Mouse (Mus musculus) kidney, postnatal 0 days (tissue): ENCODE data around the gene Gm20388. TPM values are rescaled to one million over a fixed set of nuclear protein-coding genes. Genes with fewer than 3 reads are reported as not detected.
A peak's percentile ranks its signal among the peaks of the same experiment; 100 is the strongest.

Source experiments
- ATAC-seq: fragments of 200-750 bp; cut with Nextera tagmentation; replicated peaks from 2 replicates; pipeline ENCODE4 v1.8.0; 2017; ENCODE audit warnings: low read depth, moderate number of reproducible peaks, moderate TSS enrichment, moderate library complexity; ENCODE audit not compliant: low FRiP score
- DNase-seq: peaks from one replicate; pipeline ENCODE4 v3.0.0-alpha.2; 2016; ENCODE audit warnings: low spot score
- H3K27ac ChIP-seq: fragments of 300-500 bp; sonication (generic); 2 replicates; pipeline ENCODE4 v1.5.1; 2014; ENCODE audit warnings: mild to moderate bottlenecking
- H3K27me3 ChIP-seq: fragments of 300-500 bp; sonication (generic); 2 replicates; pipeline ENCODE4 v1.6.1; 2014; ENCODE audit warnings: low read length, mixed read lengths; ENCODE audit not compliant: insufficient read depth
- H3K36me3 ChIP-seq: fragments of 300-500 bp; sonication (generic); 2 replicates; pipeline ENCODE4 v1.6.1; 2014; ENCODE audit warnings: low read length, mixed read lengths; ENCODE audit not compliant: insufficient read depth
- H3K4me1 ChIP-seq: fragments of 300-500 bp; sonication (generic); replicated peaks from 2 replicates; pipeline ENCODE4 v1.6.1; 2014; ENCODE audit warnings: antibody characterized with exemption, low read length, mixed read lengths; ENCODE audit not compliant: insufficient read depth
- H3K4me2 ChIP-seq: fragments of 300-500 bp; sonication (generic); 2 replicates; pipeline ENCODE4 v1.6.1; 2014; ENCODE audit warnings: mild to moderate bottlenecking, low read length, moderate library complexity, mixed read lengths
- H3K4me3 ChIP-seq: fragments of 300-500 bp; sonication (generic); replicated peaks from 2 replicates; pipeline ENCODE4 v1.5.1; 2014; ENCODE audit warnings: low read depth, low read length
- H3K9ac ChIP-seq: fragments of 300-500 bp; sonication (generic); 2 replicates; pipeline ENCODE4 v1.6.1; 2014; ENCODE audit warnings: low read depth, low read length
- H3K9me3 ChIP-seq: fragments of 300-500 bp; sonication (generic); replicated peaks from 2 replicates; pipeline ENCODE4 v1.6.1; 2016; ENCODE audit warnings: low read length, inconsistent platforms, mixed read lengths
- CTCF ChIP-seq: IDR thresholded peaks from 2 replicates; pipeline ENCODE4 v1.5.1; 2016; ENCODE audit warnings: antibody characterized with exemption, low read depth, mild to moderate bottlenecking, moderate library complexity
- WGBS: fragments of 180-500 bp; shearing (Covaris S2); extraction: QIAGEN DNeasy Blood & Tissue Kit; methylation state at CpG from one replicate; pipeline ENCODE4 v1.1.7; 2014; 5-methylcytosine and 5-hydroxymethylcytosine counted together
- polyA plus RNA-seq: library from polyadenylated mRNA; unstranded; fragments of >200 nt; fragmentation: Nextera tagmentation; extraction: Ambion mirVana; gene quantifications from 2 replicates; pipeline ENCODE4 v1.2.1, GENCODE M21; 2015

Gm20388 gene
- polyA plus RNA-seq, 1 experiment from 2014 or later, result not detected

DNA sequence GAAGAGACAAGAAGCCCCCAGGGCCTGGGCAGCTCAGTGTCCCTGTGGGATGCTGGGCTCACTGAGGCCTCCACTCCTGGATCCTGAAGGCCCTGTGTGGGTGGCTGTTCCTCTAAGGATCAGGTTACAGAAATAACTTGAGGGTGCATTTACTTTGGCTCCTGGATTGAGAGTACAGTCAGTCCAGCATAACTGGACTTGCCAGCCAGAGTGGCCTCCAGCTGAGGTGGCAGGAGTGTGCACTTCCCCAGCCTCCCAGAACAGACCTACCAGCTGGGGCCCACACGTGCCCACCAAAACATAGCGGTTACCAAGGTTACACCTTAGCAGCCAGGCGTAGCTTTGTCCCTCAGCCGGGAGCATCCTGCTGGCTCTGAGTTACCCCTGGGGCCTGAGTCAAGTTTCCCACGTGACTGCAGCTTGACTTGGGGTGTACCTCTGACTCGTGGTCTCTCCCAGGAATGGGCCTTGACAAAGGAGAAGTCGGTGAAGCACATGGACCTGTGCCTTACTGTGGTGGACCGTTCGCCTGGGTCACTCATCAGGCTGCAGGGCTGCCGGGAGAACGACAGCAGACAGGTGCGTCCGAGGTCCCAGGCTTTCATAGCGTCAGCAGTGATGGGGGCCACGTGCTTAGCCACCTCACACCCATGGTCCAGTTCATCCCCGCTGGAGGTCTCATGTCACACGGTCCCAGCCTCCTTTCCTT, 4429.9 kb downstream of the Gm20388 start:
- H3K27me3 ChIP-seq, result no peaks in the 10 kb centered on the region
- WGBS, result 53% methylated on average over 17 of the region's 17 CpGs
- H3K4me1 ChIP-seq, result no peaks in the 10 kb centered on the region; the same call in 1 of the 2 replicates
- no peak overlapping the region for H3K4me2 ChIP-seq
- H3K4me3 ChIP-seq, result no peak overlapping the region
- H3K9ac ChIP-seq, result no peak overlapping the region
- peaks cover 25% of the 10 kb centered on the region; the same call in 1 of the 2 replicates for H3K36me3 ChIP-seq
- TF ChIP-seq CTCF, result no peak
- H3K27ac ChIP-seq, result no peak overlapping the region
- H3K9me3 ChIP-seq, result no peaks in the 10 kb centered on the region
- DNase-seq (peak; percentile 77), ATAC-seq (peak; percentile 86)

DNA sequence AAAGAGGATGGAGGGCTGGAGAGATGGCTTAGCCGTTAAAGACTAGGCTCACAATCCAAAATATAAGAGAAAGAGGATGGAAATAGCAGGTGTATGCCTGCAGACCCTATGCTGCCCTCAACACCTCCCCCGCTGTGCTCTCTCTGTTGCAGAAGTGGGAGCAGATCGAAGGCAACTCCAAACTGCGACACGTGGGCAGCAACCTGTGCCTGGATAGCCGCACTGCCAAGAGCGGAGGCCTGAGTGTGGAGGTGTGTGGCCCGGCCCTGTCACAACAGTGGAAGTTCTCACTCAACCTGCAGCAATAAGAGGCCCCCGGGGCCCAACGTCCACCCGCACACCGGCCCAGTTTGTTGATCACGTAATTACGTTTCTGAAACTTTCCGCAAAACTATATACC, 4432.5 kb downstream of the Gm20388 start:
- Histone ChIP-seq H3K4me3 (no peak overlapping the region), H3K9me3 (no peaks in the 10 kb centered on the region), H3K9ac (no peak overlapping the region), H3K27ac (no peak overlapping the region), H3K27me3 (no peaks in the 10 kb centered on the region), H3K36me3 (peaks cover 27% of the 10 kb centered on the region; the same call in 1 of the 2 replicates), H3K4me1 (peaks cover 5% of the 10 kb centered on the region; the same call in 1 of the 2 replicates), H3K4me2 (no peak overlapping the region)
- ATAC-seq (no peak), DNase-seq (no peak)
- TF ChIP-seq CTCF, result no peak
- WGBS, result 89% methylated on average over 15 of the region's 15 CpGs

DNA sequence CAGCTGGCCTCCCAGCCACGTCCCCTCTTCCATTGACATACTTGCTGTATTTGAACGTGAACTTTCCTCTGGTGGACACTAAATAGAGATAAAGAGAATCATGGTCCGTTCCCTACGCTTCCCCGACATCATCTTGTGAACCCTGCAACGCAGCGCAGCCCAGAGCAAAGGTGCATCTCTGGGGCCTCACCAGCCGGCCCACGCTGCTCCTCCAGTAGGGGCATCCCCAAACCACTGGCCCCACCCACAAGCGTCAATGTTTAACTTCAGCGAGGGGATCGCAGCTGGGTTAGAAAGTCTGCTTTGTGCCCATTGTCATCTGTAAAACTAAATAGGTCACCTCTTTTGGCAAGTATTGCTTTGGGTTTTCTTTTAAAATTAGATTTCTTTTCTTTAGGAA, 4433.4 kb downstream of the Gm20388 start:
- Histone ChIP-seq H3K4me3 (no peak overlapping the region), H3K4me1 (peaks cover 6% of the 10 kb centered on the region; the same call in 1 of the 2 replicates), H3K9me3 (no peaks in the 10 kb centered on the region), H3K36me3 (0 out of 2 replicates have a peak, but pooled peaks cover 21% of the 10 kb centered on the region), H3K4me2 (no peak overlapping the region), H3K27ac (no peak overlapping the region), H3K27me3 (no peaks in the 10 kb centered on the region), H3K9ac (no peak overlapping the region)
- 81% methylated on average over 12 of the region's 12 CpGs for WGBS
- ATAC-seq (no peak), DNase-seq (no peak)
- TF ChIP-seq CTCF, result no peak

DNA sequence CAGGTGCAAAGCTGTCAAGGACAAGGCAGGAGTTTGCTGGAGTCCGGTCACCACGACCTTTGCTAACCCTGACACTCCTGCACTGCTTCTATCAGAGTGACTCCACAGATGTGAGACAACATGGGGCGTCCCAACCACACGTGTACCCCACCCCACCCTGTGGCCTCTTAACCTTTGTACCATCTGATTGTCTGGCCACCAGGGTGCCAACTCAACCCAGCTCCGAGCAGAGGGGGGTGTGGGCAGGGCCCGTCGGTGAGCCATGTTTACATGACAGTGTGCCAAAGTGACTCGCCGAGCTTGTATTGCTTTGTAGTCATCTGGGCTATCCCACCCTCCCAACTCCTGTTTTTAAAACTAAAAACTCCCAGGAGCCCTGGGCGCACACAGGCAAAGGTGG, 4434.5 kb downstream of the Gm20388 start:
- DNase-seq (no peak), ATAC-seq (no peak)
- Histone ChIP-seq H3K27ac (no peak overlapping the region), H3K36me3 (0 out of 2 replicates have a peak, but pooled peaks cover 21% of the 10 kb centered on the region), H3K9me3 (no peaks in the 10 kb centered on the region), H3K27me3 (no peaks in the 10 kb centered on the region), H3K4me3 (no peak overlapping the region), H3K9ac (no peak overlapping the region), H3K4me2 (no peak overlapping the region), H3K4me1 (0 out of 2 replicates have a peak, but pooled peaks cover 10% of the 10 kb centered on the region)
- 75% methylated on average over 10 of the region's 10 CpGs for WGBS
- TF ChIP-seq CTCF, result no peak

DNA sequence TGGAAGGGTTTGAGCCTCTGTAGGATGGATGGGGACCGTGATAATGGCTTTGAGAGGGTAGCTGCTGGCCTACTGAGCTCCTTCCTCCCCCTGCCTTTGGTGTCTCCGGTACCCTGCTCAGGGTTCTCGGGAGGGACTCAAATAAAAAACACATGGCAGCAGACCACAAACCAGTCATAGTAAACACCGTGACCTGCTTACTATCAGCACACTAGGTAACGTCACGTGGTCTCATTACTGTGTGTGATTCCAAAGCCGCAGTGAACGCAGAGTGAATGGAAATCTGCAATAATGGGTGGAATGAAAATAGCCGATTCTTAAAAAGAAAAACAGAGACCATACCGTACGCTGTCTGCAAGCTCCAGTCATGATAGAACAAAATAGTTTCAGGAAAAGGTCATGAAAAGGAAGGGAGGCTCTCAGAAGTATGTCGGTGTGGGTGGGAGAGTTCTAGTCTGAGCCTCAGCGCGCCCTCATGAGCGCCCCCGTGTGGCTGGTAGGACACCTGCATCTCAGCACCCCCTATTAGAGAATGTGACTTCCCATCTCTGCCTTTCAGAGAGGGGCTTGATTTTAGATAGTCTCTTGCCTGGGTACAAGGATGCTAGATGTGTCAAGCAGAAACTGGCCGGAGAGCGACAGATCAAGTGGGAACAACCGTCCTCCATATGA, 4436.3 kb downstream of the Gm20388 start:
- WGBS, result 45% methylated on average over 19 of the region's 19 CpGs
- Histone ChIP-seq H3K4me3 (no peak overlapping the region), H3K9me3 (no peaks in the 10 kb centered on the region), H3K36me3 (0 out of 2 replicates have a peak, but pooled peaks cover 21% of the 10 kb centered on the region), H3K4me1 (0 out of 2 replicates have a peak, but pooled peaks cover 10% of the 10 kb centered on the region), H3K27ac (no peak overlapping the region), H3K4me2 (no peak overlapping the region), H3K9ac (no peak overlapping the region), H3K27me3 (no peaks in the 10 kb centered on the region)
- TF ChIP-seq CTCF, result peak; percentile 98
- DNase-seq (peak; percentile 88), ATAC-seq (0 out of 2 replicates have a peak, but pooled peaks have one; percentile 19)

DNA sequence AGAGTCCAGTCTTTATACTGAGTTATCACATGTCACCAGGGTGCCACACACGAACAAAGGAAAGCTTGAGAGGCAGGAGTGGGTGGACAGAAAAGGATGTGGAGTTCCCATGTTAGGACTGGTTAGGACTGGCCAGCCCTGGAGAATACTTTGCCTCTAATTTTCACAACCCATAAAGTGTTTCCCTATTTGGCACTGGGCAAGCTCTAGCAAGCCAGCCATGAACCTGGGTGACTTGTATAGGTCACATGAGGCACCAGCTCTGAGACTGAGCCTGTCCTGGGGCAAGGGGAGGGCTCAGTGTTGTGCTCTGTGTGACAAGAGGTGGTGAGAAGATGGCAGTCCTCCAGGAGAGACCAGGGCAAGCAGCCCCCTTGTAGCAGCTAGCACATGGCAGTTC, 4437.4 kb downstream of the Gm20388 start:
- ATAC-seq (no peak), DNase-seq (no peak)
- Histone ChIP-seq H3K36me3 (0 out of 2 replicates have a peak, but pooled peaks cover 20% of the 10 kb centered on the region), H3K4me1 (0 out of 2 replicates have a peak, but pooled peaks cover 10% of the 10 kb centered on the region), H3K9ac (no peak overlapping the region), H3K27ac (peak overlapping the region; percentile 31; the same call in 1 of the 2 replicates), H3K27me3 (no peaks in the 10 kb centered on the region), H3K4me3 (no peak overlapping the region), H3K4me2 (no peak overlapping the region), H3K9me3 (no peaks in the 10 kb centered on the region)
- 37% methylated on average over 1 of the region's 1 CpGs for WGBS
- no peak for TF ChIP-seq CTCF
